Mouse (Mus musculus): ENCODE measurements around the gene Zfp683. TPM values are rescaled to one million over a fixed set of nuclear protein-coding genes. Genes with fewer than 3 reads are reported as not detected.

Zfp683 gene
- total RNA-seq, 2 experiments from 2014 or later: not detected

- DNase-seq (ENCODE audit: low spot score in 2 of 2): no peak
Measured at GRCm38 (mm10) chr4:134090521-134091224, 37.0 kb downstream of the Zfp683 start.

DNA sequence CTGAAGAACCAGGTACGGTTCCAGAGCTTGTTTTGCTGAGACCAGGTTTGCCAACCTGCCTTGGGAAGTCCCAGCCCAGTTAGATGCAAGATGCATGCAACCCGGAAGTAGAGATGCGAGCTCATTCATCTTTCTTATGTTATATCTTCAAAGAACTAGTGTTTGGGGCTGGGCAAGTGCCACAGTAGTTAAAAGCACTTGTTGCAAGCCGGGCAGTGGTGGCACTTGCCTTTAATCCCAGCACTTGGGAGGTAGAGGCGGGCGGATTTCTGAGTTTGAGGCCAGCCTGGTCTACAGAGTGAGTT, 37.5 kb downstream of the Zfp683 start:
- no peak for DNase-seq (ENCODE audit: low spot score in 2 of 2)

DNA sequence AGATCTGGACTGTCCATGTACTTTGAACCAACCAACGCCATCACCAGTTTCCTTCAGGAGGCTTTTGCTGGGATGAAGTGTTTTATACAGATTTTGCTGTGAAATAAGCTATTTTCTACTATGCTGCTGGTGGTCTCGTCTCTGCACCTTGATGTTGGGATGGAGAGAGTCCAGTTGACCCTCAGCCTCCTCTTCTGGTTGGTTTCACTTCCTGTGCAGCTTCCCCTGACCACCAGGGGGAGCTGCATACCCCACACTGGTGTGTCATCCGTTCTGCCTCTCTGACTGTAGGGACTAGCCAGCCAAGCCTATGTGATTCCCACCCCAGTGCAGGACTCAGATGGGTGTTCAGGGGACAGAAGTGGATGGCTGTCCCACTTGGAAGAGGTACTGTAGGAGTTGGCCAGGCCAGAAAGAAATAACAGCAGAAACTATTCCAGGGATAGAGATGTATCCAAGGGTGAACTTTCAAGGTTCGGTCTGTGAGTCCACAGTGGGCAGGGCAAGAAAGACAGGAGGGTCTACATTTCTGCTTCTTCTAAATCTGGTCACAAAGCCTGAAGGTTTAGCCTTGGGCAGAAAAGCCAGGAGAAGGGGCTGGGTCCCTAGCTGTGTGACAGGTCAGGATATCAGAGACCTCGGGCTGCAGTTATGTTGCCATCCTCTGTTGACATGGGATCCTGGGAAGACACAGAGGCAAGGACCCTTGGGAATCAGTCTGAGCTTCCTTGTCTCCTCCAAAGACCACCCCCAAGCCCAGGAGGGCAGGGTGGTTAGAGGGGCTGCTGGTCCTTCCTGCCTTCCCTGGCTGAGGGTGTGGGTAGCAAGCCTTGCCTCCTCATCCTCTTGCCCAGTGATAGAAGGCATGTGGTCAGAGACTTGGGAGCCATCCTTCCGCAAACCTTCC, 39.0 kb downstream of the Zfp683 start:
- DNase-seq (ENCODE audit: low spot score in 2 of 2): peak; percentile 31 to 54

- DNase-seq (ENCODE audit: low spot score in 2 of 2): no peak
Measured at GRCm38 (mm10) chr4:134094004-134094564, 40.4 kb downstream of the Zfp683 start.

GRCm38 (mm10) chr4:134094923-134095547, 41.4 kb downstream of the Zfp683 start, which contains the start of gene Cd52:
Gene Cd52 (minus strand): TSS chr4:134095082.
- DNase-seq (ENCODE audit: low spot score in 2 of 2): no peak

GRCm38 (mm10) chr4:134096120-134096519, 42.5 kb downstream of the Zfp683 start:
- DNase-seq (ENCODE audit: low spot score in 2 of 2): no peak

- no peak for DNase-seq (ENCODE audit: low spot score in 2 of 2)
Measured at GRCm38 (mm10) chr4:134097015-134097608, 43.5 kb downstream of the Zfp683 start.

- DNase-seq (ENCODE audit: low spot score in 2 of 2): no peak
Measured at GRCm38 (mm10) chr4:134098628-134099027, 45.0 kb downstream of the Zfp683 start.

DNA sequence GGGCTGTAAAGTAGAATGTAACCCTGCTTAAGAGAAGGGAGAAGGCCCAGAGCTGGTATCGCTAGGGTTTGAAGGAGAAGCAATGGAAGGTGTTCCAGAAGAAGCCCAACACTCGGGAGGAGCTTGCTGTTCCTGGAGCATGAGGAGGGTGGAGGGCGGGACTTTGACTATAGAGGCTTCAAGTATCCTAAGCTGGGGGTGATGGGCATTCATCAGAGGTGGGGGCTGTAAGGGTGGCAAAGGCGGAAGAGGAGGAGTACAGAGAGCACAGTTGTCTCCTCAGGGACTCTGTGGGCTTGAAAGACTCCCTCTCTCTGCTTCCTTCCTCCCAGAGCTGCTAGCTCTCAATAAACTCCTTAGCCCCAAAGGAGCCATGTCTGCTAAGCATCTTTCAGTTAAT, 46.6 kb downstream of the Zfp683 start:
- DNase-seq (ENCODE audit: low spot score in 2 of 2): no peak

- peak; percentile 63 to 76 for DNase-seq (ENCODE audit: low spot score in 2 of 2)
Measured at GRCm38 (mm10) chr4:134101979-134102741, 48.5 kb downstream of the Zfp683 start, which contains the start of gene Ubxn11. Gene Ubxn11 (plus strand): TSS chr4:134102570.

- DNase-seq (ENCODE audit: low spot score in 2 of 2): no peak
Measured at GRCm38 (mm10) chr4:134102742-134103119, 49.1 kb downstream of the Zfp683 start.

DNA sequence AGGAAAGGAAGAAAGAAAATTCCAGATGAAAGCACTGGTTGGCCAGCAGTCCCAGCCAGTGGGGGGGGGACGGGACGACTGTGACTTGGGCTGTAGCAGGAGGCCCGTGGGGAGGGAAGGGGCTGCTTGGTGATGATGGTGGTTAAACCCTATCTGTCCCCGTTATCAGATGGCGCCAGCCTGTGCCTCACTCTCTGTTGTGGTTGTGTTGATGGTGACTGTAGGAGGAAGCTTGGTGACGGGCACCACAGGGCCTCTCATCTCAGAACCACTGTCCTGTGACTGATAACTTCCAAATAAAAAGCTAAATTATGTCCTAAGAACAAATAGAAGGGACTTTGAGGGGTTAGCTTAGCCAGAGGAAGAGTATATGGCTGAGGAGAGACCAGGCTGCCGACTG, 52.5 kb downstream of the Zfp683 start:
- DNase-seq (ENCODE audit: low spot score in 2 of 2): no peak

- no peak for DNase-seq (ENCODE audit: low spot score in 2 of 2)
Measured at GRCm38 (mm10) chr4:134107730-134108129, 54.1 kb downstream of the Zfp683 start.

DNA sequence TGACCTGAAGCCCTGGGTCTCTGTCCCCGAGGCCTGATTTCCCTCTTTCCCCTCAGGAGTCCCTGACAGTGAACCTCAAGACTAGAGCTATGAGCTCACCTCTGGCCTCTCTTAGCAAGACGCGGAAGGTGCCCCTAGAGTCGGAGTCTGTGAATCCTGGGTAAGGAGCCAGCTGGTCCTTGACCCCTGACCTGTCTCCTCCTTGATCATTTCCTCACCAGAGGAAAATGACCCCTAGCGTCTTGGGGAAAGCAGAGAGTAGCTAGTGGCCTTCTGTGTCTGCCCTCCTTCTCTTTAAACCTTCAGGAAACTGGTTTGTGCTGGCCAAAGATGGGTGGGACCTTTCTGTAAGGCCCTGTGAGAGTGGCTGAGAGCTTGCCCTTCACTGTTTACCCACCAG, 54.6 kb downstream of the Zfp683 start:
- DNase-seq (ENCODE audit: low spot score in 2 of 2): no peak

Other genes with a start within 250 kb of the Zfp683 start
- gene Rps6ka1, start 166.0 kb upstream of the Zfp683 start, total RNA-seq (2021): 10 to 100 TPM; 29.5 to 31.0 TPM
- gene Hmgn2, start 85.2 kb upstream of the Zfp683 start, total RNA-seq (2021): 100 to 1,000 TPM; 497 to 511 TPM
- gene Dhdds, start 52.9 kb upstream of the Zfp683 start, total RNA-seq (2021): 10 to 100 TPM; 42.9 to 46.3 TPM
- under 1 TPM; 0.50 to 0.73 TPM for gene Lin28a, start 35.0 kb upstream of the Zfp683 start, total RNA-seq (2021)
- gene Crybg2, start 7.0 kb downstream of the Zfp683 start, total RNA-seq (2021): under 1 TPM; 0.25 to 0.28 TPM
- gene Cd52, start 41.2 kb downstream of the Zfp683 start, total RNA-seq (2021): 10 to 100 TPM; 10.1 to 14.4 TPM
- 10 to 100 TPM in 1 of 2 experiments, 1 to 10 TPM in 1; 9.4 to 13.4 TPM for gene Ubxn11, start 48.7 kb downstream of the Zfp683 start, total RNA-seq (2021)
- 100 to 1,000 TPM; 108 to 111 TPM for gene Sh3bgrl3, start 75.0 kb downstream of the Zfp683 start, total RNA-seq (2021)
- gene Cep85, start 133.3 kb downstream of the Zfp683 start, total RNA-seq (2021): 10 to 100 TPM; 26.1 to 26.6 TPM
- not detected for gene Gm7534, start 149.2 kb downstream of the Zfp683 start, total RNA-seq (2021)
- gene Catsper4, start 173.5 kb downstream of the Zfp683 start, total RNA-seq (2021): not detected
- gene Cnksr1, start 184.6 kb downstream of the Zfp683 start, total RNA-seq (2021): 1 to 10 TPM in 1 of 2 experiments, under 1 TPM in 1; 0.34 to 3.0 TPM
- gene E130218I03Rik, start 189.8 kb downstream of the Zfp683 start, total RNA-seq (2021): not detected
- gene Zfp593, start 191.8 kb downstream of the Zfp683 start, total RNA-seq (2021): 10 to 100 TPM; 11.3 to 12.5 TPM
- gene Gm30191, start 193.1 kb downstream of the Zfp683 start, total RNA-seq (2021): not detected
- gene Grrp1, start 200.3 kb downstream of the Zfp683 start, total RNA-seq (2021): 10 to 100 TPM in 1 of 2 experiments, 1 to 10 TPM in 1; 9.4 to 10.8 TPM
- gene Pdik1l, start 234.1 kb downstream of the Zfp683 start, total RNA-seq (2021): 10 to 100 TPM; 23.2 to 24.5 TPM

All from adrenal gland, postnatal 4 days (tissue).